Mouse (Mus musculus) lung, postnatal 0 days (tissue): ENCODE data around the gene Pgk1. TPM values are rescaled to one million over a fixed set of nuclear protein-coding genes. Genes with fewer than 3 reads are reported as not detected.

Source experiments
- ATAC-seq: fragments of 200-750 bp; cut with Nextera tagmentation; 2 replicates; pipeline ENCODE4 v1.8.0; 2017; ENCODE audit warnings: moderate library complexity
- DNase-seq: peaks from one replicate; pipeline ENCODE4 v3.0.0-alpha.2; 2016; ENCODE audit warnings: low spot score
- H3K27ac ChIP-seq: fragments of 300-500 bp; sonication (generic); 2 replicates; pipeline ENCODE4 v1.5.1; 2014; ENCODE audit warnings: antibody characterized with exemption, mild to moderate bottlenecking, low read length, mixed read lengths
- H3K27me3 ChIP-seq: fragments of 300-500 bp; sonication (generic); replicated peaks from 2 replicates; pipeline ENCODE4 v1.6.1; 2014; ENCODE audit warnings: low read length, mixed read lengths; ENCODE audit not compliant: insufficient read depth
- H3K36me3 ChIP-seq: fragments of 300-500 bp; sonication (generic); 2 replicates; pipeline ENCODE4 v1.6.1; 2014; ENCODE audit warnings: low read length, mixed read lengths; ENCODE audit not compliant: insufficient read depth
- H3K4me1 ChIP-seq: fragments of 300-500 bp; sonication (generic); 2 replicates; pipeline ENCODE4 v1.6.1; 2014; ENCODE audit warnings: antibody characterized with exemption, low read depth, low read length, mixed read lengths; ENCODE audit not compliant: insufficient read depth
- H3K4me2 ChIP-seq: fragments of 300-500 bp; sonication (generic); replicated peaks from 2 replicates; pipeline ENCODE4 v1.6.1; 2014; ENCODE audit warnings: low read depth, mild to moderate bottlenecking, low read length, moderate library complexity, mixed read lengths
- H3K4me3 ChIP-seq: fragments of 300-500 bp; sonication (generic); 2 replicates; pipeline ENCODE4 v1.5.1; 2014; ENCODE audit warnings: low read depth, low read length
- H3K9ac ChIP-seq: fragments of 300-500 bp; sonication (generic); replicated peaks from 2 replicates; pipeline ENCODE4 v1.6.1; 2014; ENCODE audit warnings: low read depth, mild to moderate bottlenecking
- H3K9me3 ChIP-seq: fragments of 300-500 bp; sonication (generic); 2 replicates; pipeline ENCODE4 v1.6.1; 2016; ENCODE audit warnings: low read length, mixed read lengths
- CTCF ChIP-seq: IDR thresholded peaks from 2 replicates; pipeline ENCODE4 v1.5.1; 2016; ENCODE audit warnings: antibody characterized with exemption, mild to moderate bottlenecking
- EP300 ChIP-seq: IDR thresholded peaks from 2 replicates; pipeline ENCODE4 v1.6.1; 2016; ENCODE audit warnings: antibody characterized with exemption, mild to moderate bottlenecking, control low read depth
- WGBS: fragments of 180-500 bp; shearing (Covaris S2); extraction: QIAGEN DNeasy Blood & Tissue Kit; methylation state at CpG from one replicate; pipeline ENCODE4 v1.1.7; 2014; 5-methylcytosine and 5-hydroxymethylcytosine counted together
- polyA plus RNA-seq: library from polyadenylated mRNA; unstranded; fragments of >200 nt; fragmentation: Nextera tagmentation; extraction: Ambion mirVana; gene quantifications from 2 replicates; pipeline ENCODE4 v1.2.1, GENCODE M21; 2015

Gene Pgk1
- polyA plus RNA-seq, 1 experiment from 2014 or later = 79.2 TPM

GRCm38 (mm10) chrX:106198904-106199303, 12.0 kb downstream of the Pgk1 start:
- Histone ChIP-seq H3K27me3 (no peaks in the 10 kb centered on the region), H3K9me3 (no peaks in the 10 kb centered on the region), H3K9ac (no peak overlapping the region), H3K36me3 (peaks cover 5% of the 10 kb centered on the region; the same call in 1 of the 2 replicates), H3K4me2 (no peak overlapping the region), H3K4me3 (no peak overlapping the region), H3K27ac (no peak overlapping the region), H3K4me1 (no peaks in the 10 kb centered on the region)
- WGBS = 86% methylated on average over 5 of the region's 5 CpGs
- TF ChIP-seq EP300 (no peak), CTCF (peak; percentile 45)
- DNase-seq (no peak), ATAC-seq (no peak)

GRCm38 (mm10) chrX:106209100-106209499, 22.2 kb downstream of the Pgk1 start:
- TF ChIP-seq EP300 (no peak), CTCF (no peak)
- Histone ChIP-seq H3K9ac (no peak overlapping the region), H3K4me1 (no peaks in the 10 kb centered on the region), H3K9me3 (no peaks in the 10 kb centered on the region), H3K27ac (no peak overlapping the region), H3K4me2 (no peak overlapping the region), H3K36me3 (no peaks in the 10 kb centered on the region), H3K4me3 (no peak overlapping the region), H3K27me3 (no peaks in the 10 kb centered on the region)
- DNase-seq = no peak
- no peak for ATAC-seq
- WGBS = 89% methylated on average over 2 of the region's 2 CpGs

GRCm38 (mm10) chrX:106219171-106220032, 32.5 kb downstream of the Pgk1 start:
- TF ChIP-seq EP300 (no peak), CTCF (peak; percentile 36)
- 19% methylated on average over 46 of the region's 60 CpGs for WGBS
- H3K4me3 ChIP-seq = peak overlapping the region; percentile 55
- ATAC-seq = peak; percentile 97
- no peaks in the 10 kb centered on the region for H3K27me3 ChIP-seq
- no peaks in the 10 kb centered on the region for H3K9me3 ChIP-seq
- no peaks in the 10 kb centered on the region for H3K36me3 ChIP-seq
- peak overlapping the region; percentile 60 for H3K27ac ChIP-seq
- H3K4me2 ChIP-seq = peak overlapping the region; percentile 61
- DNase-seq = peak; percentile 79
- H3K9ac ChIP-seq = peak overlapping the region; percentile 58
- no peaks in the 10 kb centered on the region for H3K4me1 ChIP-seq

GRCm38 (mm10) chrX:106221058-106221457, 34.2 kb downstream of the Pgk1 start, which contains the start of gene Taf9b:
Gene Taf9b, minus strand, starts transcription at chrX:106221158.
- no peaks in the 10 kb centered on the region for H3K4me1 ChIP-seq
- H3K9me3 ChIP-seq = no peaks in the 10 kb centered on the region
- peak within 1 kb of the TSS; percentile 55; the same call in 1 of the 2 replicates for H3K4me3 ChIP-seq
- 90% methylated on average over 24 of the region's 25 CpGs for WGBS
- H3K4me2 ChIP-seq = peak within 1 kb of the TSS; percentile 61
- ATAC-seq (no peak), DNase-seq (no peak)
- no peak within 1 kb of the TSS for H3K27ac ChIP-seq
- H3K27me3 ChIP-seq = no peaks in the 10 kb centered on the region
- no peak within 1 kb of the TSS for H3K9ac ChIP-seq
- TF ChIP-seq EP300 (no peak), CTCF (no peak)
- H3K36me3 ChIP-seq = no peaks in the 10 kb centered on the region

Other genes starting within 250 kb of the Pgk1 start
- 27.8 and 39.2 TPM in 2 replicates for gene Magt1, start 175.2 kb upstream of the Pgk1 start, polyA plus RNA-seq
- gene Cox7b, start 171.4 kb upstream of the Pgk1 start, polyA plus RNA-seq = 260 and 297 TPM in 2 replicates
- 20.5 and 23.7 TPM in 2 replicates for gene Atp7a, start 159.8 kb upstream of the Pgk1 start, polyA plus RNA-seq
- gene Tlr13, start 43.9 kb upstream of the Pgk1 start, polyA plus RNA-seq = 1.7 and 2.0 TPM in 2 replicates
- 14.1 and 16.0 TPM in 2 replicates for gene Taf9b, start 34.1 kb downstream of the Pgk1 start, polyA plus RNA-seq
- gene Fnd3c2, start 68.3 kb downstream of the Pgk1 start, polyA plus RNA-seq = not detected in 2 replicates